Mouse (Mus musculus): ENCODE data around the gene Mphosph6.

Gene Mphosph6

DNA sequence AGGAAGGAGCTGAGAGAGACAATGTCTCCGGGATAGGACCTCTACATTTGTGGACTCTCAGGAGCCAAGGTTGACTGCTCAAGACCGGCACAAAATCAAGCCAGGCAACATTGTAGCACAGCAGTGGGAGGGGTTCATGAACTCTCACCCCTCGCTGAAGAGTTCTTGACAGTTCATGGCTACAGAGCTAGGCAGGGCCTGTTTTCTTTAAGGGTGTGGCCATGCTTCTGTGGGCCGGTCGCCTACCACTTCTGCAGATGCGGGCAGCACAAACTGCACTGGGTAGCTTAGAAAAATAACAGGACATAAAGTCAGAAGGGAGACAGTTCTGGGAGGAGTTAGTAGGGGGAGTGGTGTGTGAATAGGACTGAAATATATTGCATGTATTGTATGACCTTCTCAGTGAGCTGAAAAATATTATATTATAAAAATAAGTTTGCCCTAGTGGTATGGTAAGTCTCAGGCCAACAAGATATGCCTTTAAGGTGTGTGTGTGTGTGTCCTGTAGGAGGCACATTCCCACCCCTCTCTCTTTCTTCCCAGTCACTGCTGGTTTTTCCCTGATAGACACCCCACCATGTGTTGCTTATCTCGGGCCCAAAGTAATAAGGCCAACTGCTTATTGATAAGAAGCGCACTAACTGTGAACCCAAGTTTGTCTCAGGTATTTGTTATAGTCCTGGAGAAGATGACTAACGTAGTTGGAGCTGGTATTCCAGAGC lies 30.5 kb downstream of the Mphosph6 start:
- in situ Hi-C loops (cut with MboI, MseI): loop anchor here (5.0 kb wide), 2 partner anchors 46 to 91 kb away; no protein-coding TSS in a partner anchor

DNA sequence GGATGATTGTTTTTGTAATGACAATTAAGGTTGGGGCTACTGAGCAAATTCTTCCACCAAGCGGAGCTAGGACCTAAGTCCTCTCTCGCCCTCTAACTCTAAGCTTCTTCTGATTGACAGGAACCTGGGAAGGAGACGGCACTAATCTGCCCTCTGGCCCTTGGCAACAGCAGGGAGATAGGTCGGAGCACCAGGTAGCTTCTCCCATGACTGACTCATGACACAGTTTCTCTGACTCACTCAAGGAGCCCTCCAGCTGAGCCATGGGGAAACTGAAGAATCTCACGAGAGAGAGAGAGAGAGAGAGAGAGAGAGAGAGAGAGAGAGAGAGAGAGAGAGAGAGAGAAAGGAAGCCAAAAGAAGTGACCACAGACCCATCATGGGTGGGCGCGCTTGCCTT lies 32.8 kb downstream of the Mphosph6 start:
- in situ Hi-C loops (cut with MboI, MseI): no loop called here

DNA sequence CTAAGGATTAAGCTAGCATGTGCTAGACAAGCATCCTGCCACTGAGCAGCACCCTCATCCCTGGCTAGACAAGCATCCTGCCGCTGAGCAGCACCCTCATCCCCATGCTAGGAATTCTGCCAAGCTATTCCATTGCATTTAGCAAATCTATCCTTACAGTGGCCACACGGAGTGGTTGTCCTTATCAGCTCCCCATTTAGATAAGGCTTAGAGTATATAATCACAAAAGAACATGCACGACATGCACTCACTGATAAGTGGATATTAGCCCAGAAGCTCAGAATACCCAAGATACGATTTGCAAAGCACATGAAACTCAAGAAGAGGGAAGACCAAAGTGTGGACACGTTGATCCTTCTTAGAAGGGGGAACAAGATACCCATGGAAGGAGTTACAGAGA lies 35.8 kb downstream of the Mphosph6 start:
- in situ Hi-C loops (cut with MboI, MseI): no loop called here

DNA sequence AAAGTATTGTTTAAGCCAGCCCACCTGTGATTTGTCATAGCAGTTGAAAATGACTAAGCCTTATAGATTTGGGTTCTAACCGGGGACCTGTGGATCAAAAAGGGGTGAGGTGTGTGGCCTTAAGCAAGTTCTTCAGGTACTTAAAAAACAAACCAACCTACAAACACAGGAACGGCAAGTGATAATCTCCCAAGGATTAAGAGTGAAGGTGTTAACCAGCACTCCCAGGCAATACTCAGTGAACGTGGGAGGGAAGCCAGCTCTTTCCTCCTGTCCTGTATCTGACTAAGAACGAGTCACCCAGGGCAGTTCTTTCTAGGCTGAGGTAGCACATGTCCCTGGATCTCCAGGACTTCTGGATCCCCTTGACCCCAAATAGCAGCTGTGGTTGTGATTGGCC lies 37.1 kb downstream of the Mphosph6 start:
- in situ Hi-C loops (cut with MboI, MseI): no loop called here

DNA sequence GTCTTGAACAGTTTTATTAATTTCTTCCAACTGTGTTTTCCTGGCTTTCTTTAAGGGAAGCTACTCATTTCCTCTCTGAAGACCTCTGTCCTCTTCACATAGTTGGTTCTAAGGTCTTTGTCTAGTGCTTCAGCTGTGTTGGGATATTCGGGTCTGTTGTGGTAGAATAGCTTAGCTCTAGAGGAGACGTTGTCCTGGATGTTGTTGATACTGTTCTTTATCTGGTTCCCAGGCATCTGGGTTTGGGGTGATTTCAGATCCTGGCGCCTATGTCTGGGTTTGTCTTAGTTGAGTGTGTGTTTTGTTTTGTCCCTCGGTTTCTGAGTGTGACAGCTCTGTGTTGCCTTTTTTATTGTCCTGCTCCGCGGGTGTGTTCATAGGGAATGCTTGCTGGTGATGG lies 39.0 kb downstream of the Mphosph6 start:
- in situ Hi-C loops (cut with MboI, MseI): no loop called here

DNA sequence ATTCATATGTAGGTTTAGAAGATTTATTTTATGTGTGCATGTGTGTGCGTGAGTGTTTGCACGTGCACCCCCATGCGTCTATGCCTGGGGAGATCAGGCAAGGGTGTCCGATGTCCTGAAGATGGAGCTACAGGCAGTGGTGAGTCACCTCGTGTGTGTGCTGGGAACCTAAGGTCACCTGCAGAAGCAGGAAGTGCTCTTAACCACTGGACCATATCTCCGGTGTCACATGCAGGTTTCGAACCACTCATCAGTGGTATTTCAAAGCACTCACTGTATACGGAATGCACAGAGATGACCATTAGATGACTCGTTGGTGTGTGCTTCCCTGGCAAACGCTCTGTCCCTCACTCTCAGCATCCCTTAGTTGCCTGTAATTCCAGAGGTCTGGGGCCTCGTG lies 43.8 kb downstream of the Mphosph6 start:
- in situ Hi-C loops (cut with MboI, MseI): no loop called here

DNA sequence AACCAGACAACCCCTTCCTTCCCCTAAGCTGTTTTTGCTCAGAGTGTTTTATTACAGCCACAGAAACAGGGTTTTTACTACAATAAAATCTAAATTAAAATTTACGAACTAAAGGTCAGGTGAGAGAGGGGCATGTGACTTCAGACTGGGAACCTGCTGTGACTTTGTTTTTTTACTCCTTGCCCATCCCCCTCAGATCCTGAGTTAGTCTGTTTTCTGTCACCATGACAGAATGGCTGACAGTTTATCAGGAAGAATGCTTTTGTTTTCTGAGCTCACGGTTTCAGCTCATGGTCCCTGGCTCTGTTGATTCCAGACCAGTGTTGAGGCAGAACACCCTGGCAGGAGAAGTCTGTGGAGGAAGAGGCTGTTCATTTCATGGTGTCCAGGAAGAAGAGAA lies 52.3 kb downstream of the Mphosph6 start:
- in situ Hi-C loops (cut with MboI, MseI): loop anchor here (25.0 kb wide), 1 partner anchor 1313 kb away; no protein-coding TSS in a partner anchor

DNA sequence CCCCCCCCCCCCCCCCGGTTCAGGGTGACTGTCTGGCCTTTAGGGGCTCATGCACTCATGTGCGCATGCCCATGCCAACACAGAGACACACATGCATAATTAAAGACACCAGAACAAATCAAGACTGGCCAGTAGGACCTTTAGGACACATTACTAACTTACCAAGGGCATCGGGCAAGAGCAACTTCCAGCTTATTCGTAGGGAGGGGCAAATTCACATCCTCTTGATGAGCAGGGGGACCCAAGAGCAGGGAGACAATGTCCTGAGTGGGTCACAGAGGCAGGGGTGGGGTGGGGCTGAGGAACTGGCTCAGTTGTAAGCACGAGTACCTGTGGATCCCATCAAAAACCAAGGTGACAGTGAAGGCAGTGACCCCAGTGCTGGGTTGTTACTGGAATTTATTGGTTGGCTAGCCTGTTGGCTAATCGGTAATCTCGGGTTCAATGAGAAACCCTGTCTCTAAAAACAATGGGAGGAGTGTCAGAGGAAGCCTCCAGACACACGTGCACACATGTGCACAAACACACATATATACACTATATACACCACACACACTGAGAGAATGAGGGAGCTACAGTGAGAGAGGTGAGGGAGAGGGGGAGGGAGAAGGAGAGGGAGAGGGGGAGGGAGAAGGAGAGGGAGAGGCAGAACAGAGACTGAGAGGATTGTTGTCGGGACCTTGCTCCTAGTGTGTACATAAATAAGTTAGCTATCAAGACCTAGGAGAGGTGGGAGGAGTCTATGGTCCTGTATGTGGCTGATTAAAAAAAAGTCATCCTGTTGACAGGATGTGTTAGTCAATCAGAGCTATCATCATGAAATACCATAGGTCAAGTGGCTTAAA lies 53.6 kb downstream of the Mphosph6 start:
- in situ Hi-C loops (cut with MboI, MseI): loop anchor here (25.0 kb wide), 1 partner anchor 1314 kb away; no protein-coding TSS in a partner anchor

DNA sequence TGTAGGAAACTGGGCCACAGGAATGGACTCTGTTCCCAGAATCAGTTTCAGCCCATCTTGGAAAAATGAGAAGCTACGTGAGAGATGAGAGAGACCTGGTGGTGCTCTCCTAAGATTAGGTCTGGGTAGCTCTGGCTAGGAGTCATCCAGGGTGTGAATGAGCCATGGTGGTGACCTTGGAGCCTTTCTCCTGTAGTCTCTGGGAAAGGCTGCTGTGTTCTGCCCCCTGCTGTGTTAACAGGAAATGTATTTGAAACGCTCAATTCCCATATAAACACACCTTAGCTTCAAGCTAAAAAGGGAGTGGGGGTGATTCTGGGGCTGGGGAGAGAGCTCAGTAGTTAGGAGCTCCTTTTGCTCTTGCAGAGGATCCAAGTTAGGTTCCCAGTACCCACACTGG lies 54.3 kb downstream of the Mphosph6 start:
- in situ Hi-C loops (cut with MboI, MseI): loop anchor here (25.0 kb wide), 1 partner anchor 1315 kb away; no protein-coding TSS in a partner anchor

DNA sequence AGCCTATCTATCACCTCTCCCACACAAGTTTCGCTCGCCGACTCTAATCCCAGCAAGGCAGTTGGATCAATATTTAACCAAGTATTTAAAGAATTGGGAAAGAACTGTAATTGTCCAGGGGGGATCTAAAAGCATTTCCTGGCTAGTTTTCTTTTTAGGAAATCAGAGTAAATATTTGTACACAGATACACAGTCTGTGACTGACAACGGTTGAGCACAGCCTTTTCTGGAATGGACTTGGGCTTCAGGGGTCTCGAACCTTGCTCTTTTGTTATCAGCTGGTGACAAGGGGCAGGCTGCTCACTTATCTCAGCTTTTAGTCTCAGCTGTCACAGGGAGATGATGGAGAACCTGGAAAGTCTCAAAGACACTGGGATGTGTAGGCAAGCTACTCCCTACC lies 55.1 kb downstream of the Mphosph6 start:
- in situ Hi-C loops (cut with MboI, MseI): loop anchor here (25.0 kb wide), 1 partner anchor 1316 kb away; no protein-coding TSS in a partner anchor

DNA sequence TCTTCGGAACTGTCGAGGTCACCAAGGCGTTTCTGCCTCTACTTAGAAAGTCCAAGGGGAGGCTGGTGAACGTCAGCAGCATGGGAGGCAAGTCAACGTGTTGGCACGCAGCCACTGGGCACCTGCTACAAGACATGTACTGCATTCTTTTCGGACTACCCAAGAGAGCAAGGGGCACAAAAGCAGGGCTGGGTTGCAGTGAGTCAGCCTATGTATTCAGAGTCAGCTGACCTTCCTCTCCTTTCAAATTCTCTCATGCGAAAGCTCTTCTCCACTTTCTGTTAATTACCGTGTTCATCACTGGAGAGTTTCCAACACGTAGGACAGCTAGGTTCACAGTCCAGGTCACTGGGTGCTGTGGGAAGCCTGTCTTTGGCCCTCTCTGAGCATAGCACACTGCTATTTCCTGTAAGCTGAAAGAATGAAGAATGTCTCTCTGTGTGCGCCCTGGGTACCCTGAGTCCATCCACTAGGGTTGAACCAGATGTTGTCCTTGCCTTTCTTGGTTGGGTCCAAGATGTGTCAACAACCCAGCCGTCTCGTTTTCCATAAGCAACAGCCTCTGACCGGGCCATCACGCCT lies 59.2 kb downstream of the Mphosph6 start:
- in situ Hi-C loops (cut with MboI, MseI): loop anchor here (25.0 kb wide), 1 partner anchor 1320 kb away; no protein-coding TSS in a partner anchor

Measured in T-helper 1 cell (primary cell).